Mouse (Mus musculus): ENCODE results near the gene 4930503B20Rik.

Gene 4930503B20Rik

GRCm38 (mm10) chr3:146652431-146652830 lies 1.3 kb upstream of the 4930503B20Rik start:
- DNase-seq (ENCODE audit: low read depth): no peak

DNA sequence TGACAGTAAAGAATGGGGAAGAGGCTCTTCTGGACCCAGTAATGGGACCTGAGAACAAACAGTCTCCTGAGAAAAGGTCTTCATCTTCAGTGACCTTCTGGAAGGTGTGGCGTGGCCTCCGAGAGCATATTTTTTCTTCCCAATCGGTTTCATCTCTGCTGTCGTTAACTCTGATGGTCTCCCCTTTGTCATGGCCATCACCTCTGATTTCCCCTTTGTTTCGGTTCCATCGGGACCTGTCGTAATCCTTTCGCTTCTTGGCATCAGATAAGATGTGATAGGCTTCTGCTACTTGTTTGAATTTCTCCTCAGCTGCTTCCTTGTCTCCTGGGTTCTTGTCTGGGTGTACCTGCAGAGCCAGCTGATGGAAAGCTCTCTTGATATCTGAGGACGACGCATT lies 401 bp downstream of the 4930503B20Rik start:
- DNase-seq (ENCODE audit: low read depth): no peak

- DNase-seq (ENCODE audit: low read depth): no peak
Observed at GRCm38 (mm10) chr3:146649311-146649894, 1.7 kb downstream of the 4930503B20Rik start.

GRCm38 (mm10) chr3:146641818-146642427 lies 9.2 kb downstream of the 4930503B20Rik start:
- DNase-seq (ENCODE audit: low read depth): no peak

DNA sequence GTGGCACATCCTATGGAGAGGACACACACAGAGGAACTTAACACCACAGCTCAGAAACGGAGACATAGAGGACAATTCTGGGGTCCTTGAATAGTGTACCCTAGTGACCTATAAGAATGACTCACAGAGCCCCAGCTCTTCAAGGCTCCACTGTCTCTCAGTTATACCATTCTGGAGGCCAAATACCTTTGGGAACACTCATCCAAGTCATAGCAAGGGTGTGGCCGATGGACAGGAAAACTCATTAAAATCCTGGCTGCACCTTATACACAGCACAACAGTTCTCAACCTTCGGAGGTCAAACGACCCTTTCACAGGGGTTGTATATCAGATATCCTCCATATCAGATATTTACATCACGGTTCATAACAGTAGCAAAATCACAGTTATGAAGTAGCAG lies 18.6 kb downstream of the 4930503B20Rik start:
- no peak for DNase-seq (ENCODE audit: low read depth)

DNA sequence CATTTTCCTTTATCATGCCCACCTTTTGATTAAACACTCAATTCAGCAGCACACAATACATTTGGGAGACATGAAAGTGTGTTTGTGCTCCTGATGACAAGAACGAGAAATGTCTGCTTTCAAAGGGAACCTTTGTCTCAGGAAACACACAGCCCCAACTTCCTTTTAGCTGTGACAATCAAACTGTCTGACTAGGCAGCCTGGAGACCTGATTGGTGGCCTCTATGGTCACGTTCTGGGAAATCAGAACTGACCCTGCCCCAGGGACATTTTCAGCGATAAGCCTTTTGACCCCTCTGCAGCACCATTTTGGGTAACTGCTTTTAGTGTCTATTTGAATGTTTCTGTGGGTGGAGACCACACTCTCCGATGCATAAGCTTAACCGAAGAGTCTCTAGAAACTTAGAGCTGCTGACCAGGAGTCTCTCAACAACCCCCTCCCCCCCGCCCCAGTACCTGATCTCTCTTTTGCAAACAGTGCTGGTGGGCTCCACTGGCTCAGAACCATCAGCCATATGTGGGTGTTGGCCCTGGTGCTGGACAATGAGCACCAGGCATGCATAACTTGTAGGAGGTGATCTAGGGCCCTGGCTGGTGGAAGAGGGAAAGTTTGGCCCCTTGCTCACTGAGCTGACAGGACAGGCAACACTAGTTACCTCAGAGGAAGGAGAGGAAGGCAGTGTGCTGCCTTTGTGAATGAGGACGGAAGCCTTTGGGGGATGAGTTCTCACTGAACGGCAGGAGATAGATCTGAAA lies 22.7 kb downstream of the 4930503B20Rik start:
- no peak for DNase-seq (ENCODE audit: low read depth)

- DNase-seq (ENCODE audit: low read depth): no peak
Observed at GRCm38 (mm10) chr3:146625766-146626165, 25.4 kb downstream of the 4930503B20Rik start.

DNA sequence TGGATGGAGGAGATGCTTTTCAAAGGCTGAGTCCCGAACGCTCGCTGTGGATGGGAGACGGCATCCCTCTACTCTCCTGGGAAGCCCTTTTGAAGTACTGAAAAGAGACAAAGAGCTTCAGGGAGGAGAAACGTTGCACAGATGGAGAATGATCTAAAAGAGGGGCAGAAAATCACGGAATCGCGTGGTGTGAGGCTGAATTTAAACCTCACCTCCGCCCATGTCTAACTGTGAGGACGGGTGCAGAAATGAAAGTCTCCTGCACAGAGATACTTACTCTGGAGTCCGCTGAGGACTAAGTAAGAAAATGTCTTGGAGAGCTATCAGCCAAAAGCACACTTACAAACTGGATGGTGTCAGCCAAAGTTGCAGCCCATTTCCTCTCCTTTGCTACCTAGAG lies 29.2 kb downstream of the 4930503B20Rik start:
- no peak for DNase-seq (ENCODE audit: low read depth)

DNA sequence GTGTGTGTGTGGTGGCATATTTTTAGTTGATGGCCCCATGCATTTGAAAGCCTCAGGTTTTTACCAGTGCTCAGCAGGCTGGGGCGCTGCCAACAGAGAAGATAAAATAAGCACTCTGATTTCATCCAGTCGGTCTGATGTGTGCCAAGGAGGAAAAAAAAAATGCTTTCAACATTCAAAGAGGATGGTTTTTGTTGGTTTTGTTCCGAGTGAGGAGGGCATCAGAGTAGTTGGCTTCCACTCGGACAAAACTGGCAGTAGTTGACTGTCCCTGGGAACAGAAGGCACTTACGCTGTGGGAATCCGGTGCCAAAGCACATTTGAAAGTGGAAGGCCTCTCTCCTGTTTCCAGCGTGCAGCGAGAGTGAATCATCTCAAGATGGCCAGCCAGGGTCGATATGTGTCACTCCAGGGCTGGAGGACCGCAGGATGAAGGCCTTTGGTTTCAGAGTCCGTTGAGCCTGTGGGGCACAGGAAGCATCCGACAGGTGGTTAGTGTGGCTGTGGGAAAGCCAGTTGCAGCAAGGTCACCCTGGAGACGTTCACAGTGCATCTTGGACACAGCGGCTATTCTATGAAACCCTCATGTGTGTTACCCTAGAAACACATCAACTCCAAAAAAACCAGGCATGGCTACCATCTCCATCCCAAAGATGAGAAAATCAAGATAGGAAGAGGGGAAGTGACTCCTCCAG lies 30.4 kb downstream of the 4930503B20Rik start:
- no peak for DNase-seq (ENCODE audit: low read depth)

GRCm38 (mm10) chr3:146620101-146620500 lies 31.0 kb downstream of the 4930503B20Rik start:
- no peak for DNase-seq (ENCODE audit: low read depth)

GRCm38 (mm10) chr3:146618357-146618756 lies 32.8 kb downstream of the 4930503B20Rik start:
- no peak for DNase-seq (ENCODE audit: low read depth)

DNA sequence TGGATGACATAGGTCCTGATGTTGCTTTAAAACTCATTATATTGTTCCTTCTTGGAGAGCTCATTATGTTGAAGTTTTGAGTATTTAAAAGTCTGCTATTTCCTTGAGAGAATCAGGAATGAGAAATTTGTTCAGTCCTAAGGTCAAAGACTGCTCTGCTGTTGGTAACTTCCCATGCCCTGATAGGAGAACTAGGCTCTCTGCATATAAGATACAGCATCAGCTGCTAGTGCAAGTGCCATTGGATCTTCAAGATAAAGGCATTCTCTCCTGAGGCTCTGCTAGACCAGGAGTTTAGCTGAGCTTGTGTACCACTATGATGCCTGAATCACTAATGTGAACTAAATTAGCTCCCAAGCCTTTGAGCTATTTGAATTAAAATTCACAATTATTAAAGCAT lies 33.2 kb downstream of the 4930503B20Rik start:
- DNase-seq (ENCODE audit: low read depth): no peak

DNA sequence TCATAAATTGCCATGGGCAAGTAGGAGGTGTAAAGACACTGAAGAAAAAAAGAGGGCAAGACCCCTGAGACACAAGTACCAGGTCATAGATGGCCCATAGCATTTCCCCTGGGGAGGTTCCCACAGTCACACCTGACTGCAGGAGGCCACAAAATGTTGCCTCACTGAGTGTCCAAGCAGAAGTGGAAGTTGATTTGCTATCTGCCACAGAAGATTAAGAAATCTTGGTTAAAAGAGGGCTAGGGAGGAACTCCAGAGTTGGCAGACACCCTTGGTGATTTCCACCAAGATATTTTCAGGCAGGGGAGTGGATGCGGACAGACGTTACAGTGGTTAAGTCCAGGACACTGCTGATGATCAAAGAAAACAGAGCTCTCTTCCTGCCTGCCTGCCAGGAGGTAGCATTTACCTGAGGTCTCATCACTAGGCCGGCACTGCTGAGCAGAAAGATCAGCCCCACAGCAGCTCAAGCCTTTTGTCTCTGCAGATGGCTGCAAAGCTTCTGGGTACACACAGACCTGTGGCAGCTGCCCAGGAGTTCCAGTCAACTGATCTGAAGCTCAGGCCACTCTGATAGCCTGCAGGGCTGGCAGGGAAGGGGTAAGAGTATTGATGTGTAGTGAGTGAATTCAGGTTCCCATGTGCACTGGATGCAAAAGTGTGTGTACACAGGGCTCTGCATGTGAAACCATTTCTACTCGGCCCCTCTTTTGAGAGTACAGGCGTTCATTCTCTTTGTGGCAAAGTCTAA lies 34.4 kb downstream of the 4930503B20Rik start:
- DNase-seq (ENCODE audit: low read depth): no peak

DNA sequence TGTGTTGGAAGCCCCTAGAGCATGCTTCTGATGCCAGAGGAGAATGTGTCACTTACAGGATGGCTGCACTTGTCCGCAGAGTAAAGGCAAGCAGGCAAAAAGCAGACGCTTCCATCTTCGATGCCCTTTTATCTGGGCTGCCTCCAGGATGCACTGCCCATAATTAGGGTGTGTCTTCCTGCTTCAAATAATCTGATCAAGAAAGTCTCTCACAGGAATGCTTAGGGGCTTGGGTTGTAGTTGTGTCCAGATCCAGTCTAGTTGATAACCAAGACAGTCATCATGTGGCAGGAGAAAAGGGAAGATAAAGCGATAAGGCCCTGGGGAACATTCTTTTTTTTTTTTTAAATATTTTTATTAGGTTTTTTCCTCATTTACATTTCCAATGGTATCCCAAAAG lies 35.6 kb downstream of the 4930503B20Rik start, which contains the start of gene Dnase2b:
TSS of gene Dnase2b (minus strand) at position 101 of the 400 bp plus-strand sequence.
- no peak for DNase-seq (ENCODE audit: low read depth)

DNA sequence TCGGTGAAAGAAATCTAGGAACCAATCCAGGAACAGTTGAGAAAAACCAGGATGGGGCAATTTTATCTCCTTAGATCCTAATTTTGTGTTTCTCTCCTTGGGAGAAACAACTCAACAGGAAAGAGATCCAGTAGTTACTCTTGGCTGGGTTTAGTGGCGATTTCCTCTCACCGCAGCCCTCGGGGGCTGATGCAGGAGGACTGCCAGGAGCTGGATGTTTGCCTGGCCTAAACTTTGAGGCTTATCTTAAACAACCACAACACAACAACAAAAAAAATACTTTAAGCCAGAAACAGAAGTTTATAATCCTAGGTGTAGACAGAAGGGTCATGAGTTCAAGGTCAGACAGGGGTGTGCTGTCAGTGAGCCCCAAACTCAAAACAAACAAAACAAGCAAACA lies 39.3 kb downstream of the 4930503B20Rik start:
- DNase-seq (ENCODE audit: low read depth): no peak

DNA sequence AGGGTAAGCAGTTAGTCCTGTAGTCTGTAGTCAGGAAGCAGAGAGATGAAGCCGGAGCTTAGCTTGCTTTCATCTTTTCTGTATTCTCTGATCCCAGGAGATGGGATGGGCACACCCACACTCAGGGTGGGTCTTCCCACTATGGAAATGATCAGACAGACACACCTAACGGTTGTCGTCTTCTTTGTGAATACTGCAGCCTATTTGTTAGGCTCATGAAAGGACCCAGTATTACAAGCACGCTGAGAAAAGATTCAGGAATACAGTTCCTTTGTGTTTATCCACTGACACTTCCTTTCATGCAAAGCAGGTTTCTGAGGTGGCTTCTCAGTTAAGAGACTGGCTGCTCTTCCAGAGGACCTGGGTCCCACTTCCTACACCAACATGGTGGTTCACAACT lies 39.9 kb downstream of the 4930503B20Rik start:
- no peak for DNase-seq (ENCODE audit: low read depth)

- no peak for DNase-seq (ENCODE audit: low read depth)
Observed at GRCm38 (mm10) chr3:146610322-146610721, 40.8 kb downstream of the 4930503B20Rik start.

DNA sequence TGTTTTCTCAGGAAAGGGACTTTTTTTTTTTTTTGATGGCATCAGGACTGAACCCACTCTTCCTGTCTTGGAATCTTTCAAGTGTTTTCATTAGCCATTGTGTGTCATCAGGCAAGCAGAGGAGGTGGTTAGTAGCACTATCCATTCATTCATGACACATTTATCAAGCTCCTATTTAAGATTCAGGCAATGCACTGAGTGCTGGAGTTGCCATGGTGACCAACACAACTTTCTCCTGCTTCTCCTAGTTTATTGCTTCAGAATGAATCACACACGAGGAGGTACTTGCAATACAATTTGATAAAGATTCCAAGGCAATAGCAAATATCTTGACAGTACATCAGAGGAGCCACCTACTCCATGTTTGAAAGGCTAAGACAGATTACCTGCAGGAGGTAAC lies 43.7 kb downstream of the 4930503B20Rik start:
- no peak for DNase-seq (ENCODE audit: low read depth)

GRCm38 (mm10) chr3:146604647-146605046 lies 46.5 kb downstream of the 4930503B20Rik start:
- no peak for DNase-seq (ENCODE audit: low read depth)

DNA sequence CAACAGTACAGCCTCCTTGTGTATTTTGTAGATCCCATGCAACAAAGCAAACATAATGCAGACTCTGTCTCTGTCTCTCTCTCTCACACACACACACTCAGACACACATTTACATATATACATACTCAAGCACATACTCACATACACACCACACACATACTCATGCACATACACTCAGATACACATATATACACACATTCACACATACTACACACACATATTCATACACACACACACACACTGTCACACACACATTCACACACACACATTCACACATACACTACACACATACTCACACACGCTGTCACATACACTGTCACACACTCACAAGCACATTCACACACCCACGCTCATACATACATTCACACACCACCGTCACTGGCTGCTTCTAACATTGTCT lies 48.6 kb downstream of the 4930503B20Rik start:
- no peak for DNase-seq (ENCODE audit: low read depth)

GRCm38 (mm10) chr3:146601205-146601604 lies 49.9 kb downstream of the 4930503B20Rik start:
- no peak for DNase-seq (ENCODE audit: low read depth)

All from induced T-regulatory cell, adult 2 months (primary cell).